Mouse (Mus musculus): ENCODE data around the gene Neurl2. TPM values are rescaled to one million over a fixed set of nuclear protein-coding genes. Genes with fewer than 3 reads are reported as not detected.
A peak's percentile ranks its signal among the peaks of the same experiment; 100 is the strongest.

Neurl2 gene
- polyA plus RNA-seq, 1 experiment from 2014 or later, result 7.7 TPM

DNA sequence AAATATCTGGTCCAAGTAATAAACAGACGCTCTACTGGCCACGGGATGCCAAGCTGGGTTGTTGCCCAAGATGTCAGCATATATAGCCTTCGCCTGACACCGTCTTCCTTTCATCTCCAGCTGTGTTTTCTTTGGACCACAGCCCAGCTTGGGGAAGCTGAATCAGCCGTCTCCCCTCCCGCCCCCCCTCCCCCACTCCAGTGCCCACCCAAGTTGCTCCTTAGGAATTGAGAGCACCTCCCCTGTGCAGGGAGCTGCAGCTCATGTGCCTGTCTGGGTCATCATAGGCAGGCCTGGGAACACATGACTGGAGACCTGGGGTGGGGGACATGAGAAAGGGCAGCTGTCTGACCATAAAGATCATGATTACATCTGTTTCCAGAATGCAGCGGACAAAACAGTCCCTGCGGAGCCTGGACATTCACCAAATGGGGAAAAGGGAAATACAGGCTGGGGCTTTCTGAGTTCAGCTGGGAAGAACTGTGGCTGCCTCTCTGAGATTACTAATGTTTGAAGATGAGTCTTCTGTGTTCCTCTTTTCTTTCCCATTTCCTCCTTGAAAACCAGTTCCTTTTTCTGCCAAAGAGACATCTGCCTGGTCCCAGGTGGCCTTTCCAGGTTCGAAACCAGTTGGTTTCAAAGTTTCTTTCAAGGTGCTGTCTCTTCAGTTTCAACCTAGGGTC is 29.1 kb upstream of the Neurl2 start:
- Histone ChIP-seq H3K27me3 (replicated peaks; ENCODE audit: control insufficient read depth, insufficient read depth, low read length) (peaks cover 16% of the 10 kb centered on the region), H3K27ac (ENCODE audit: low read depth) (peak overlapping the region; percentile 47), H3K4me3 (ENCODE audit: low read depth, low read length) (no peak overlapping the region), H3K9me3 (ENCODE audit: control insufficient read depth, low read length) (no peaks in the 10 kb centered on the region), H3K4me2 (ENCODE audit: low read length) (peak overlapping the region; percentile 13; the same call in 1 of the 2 replicates), H3K4me1 (replicated peaks; ENCODE audit: control insufficient read depth, insufficient read depth, low read length) (peaks cover 24% of the 10 kb centered on the region; the same call in 1 of the 2 replicates), H3K36me3 (ENCODE audit: control insufficient read depth, insufficient read depth, low read length) (no peaks in the 10 kb centered on the region), H3K9ac (ENCODE audit: low read length) (no peak overlapping the region)
- WGBS, result 23% methylated on average over 9 of the region's 9 CpGs
- ATAC-seq (replicated peaks; ENCODE audit: low FRiP score, low TSS enrichment, low read depth) (peak; percentile 62), DNase-seq (ENCODE audit: low spot score) (peak; percentile 86)

DNA sequence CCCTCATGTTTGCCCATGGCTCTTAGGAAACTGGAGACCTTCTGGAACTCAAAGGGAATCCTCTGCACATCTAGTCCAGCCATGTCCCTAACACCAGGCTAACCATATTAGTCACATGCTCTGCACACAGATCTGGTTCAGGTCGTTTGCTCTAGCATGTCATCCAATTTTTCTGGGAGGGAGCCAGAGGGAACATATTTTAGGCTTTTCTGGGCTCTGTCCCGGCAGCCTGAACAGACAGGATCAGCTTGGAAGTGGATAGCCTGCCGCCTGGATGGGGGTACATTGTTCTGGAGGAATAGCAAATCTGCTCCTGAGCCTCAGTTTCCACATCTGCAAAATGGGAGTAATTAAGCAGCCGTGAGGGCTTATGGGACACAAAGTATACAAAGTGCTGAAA is 27.8 kb upstream of the Neurl2 start:
- H3K27me3 ChIP-seq (replicated peaks; ENCODE audit: control insufficient read depth, insufficient read depth, low read length), result peaks cover 27% of the 10 kb centered on the region
- H3K9ac ChIP-seq (ENCODE audit: low read length), result no peak overlapping the region
- WGBS, result 73% methylated on average over 4 of the region's 4 CpGs
- no peak overlapping the region for H3K27ac ChIP-seq (ENCODE audit: low read depth)
- no peaks in the 10 kb centered on the region for H3K36me3 ChIP-seq (ENCODE audit: control insufficient read depth, insufficient read depth, low read length)
- H3K4me3 ChIP-seq (ENCODE audit: low read depth, low read length), result no peak overlapping the region
- DNase-seq (ENCODE audit: low spot score) (no peak), ATAC-seq (replicated peaks; ENCODE audit: low FRiP score, low TSS enrichment, low read depth) (no peak)
- no peak overlapping the region for H3K4me2 ChIP-seq (ENCODE audit: low read length)
- H3K9me3 ChIP-seq (ENCODE audit: control insufficient read depth, low read length), result no peaks in the 10 kb centered on the region
- H3K4me1 ChIP-seq (replicated peaks; ENCODE audit: control insufficient read depth, insufficient read depth, low read length), result peaks cover 31% of the 10 kb centered on the region; the same call in 1 of the 2 replicates

DNA sequence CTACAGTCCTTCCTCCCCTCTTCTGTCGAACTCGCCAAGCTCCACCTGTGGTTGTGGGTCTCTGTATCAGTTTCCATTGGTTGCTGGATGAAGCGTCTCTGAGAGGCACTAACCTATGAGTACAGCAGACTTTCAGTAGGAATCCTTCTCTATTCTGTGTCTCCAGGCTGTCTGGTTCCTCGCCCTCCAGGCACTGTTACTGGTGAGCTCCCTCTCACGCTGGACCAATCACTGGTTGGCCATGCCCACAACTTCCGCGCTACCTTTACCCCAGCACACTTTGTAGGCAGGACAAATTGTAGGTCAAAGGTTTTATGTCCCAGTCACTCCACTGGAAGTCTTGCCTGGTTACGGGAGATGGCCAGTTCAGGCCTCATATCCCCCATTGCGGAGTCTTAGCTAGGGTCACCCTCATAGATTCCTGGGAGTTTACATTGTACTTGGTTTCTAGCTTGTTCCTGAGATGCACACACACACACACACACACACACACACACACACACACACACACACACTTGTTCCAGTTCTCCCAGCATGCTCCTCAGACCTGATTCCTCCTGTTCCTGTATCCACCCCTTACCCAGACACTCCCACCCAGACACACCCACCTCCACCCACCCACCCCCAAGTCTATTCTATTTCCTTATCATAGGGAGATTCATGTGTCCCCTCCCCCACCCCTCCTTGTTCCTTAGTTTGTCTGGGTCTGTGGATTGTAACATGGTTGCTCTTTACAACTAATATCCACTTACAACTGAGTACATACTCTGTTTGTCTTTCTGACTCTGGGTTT is 26.6 kb upstream of the Neurl2 start:
- Histone ChIP-seq H3K36me3 (ENCODE audit: control insufficient read depth, insufficient read depth, low read length) (no peaks in the 10 kb centered on the region), H3K4me2 (ENCODE audit: low read length) (no peak overlapping the region), H3K9ac (ENCODE audit: low read length) (no peak overlapping the region), H3K4me3 (ENCODE audit: low read depth, low read length) (no peak overlapping the region), H3K4me1 (replicated peaks; ENCODE audit: control insufficient read depth, insufficient read depth, low read length) (peaks cover 31% of the 10 kb centered on the region; the same call in 1 of the 2 replicates), H3K27ac (ENCODE audit: low read depth) (no peak overlapping the region), H3K27me3 (replicated peaks; ENCODE audit: control insufficient read depth, insufficient read depth, low read length) (peaks cover 33% of the 10 kb centered on the region), H3K9me3 (ENCODE audit: control insufficient read depth, low read length) (no peaks in the 10 kb centered on the region)
- WGBS, result 55% methylated on average over 9 of the region's 9 CpGs
- ATAC-seq (replicated peaks; ENCODE audit: low FRiP score, low TSS enrichment, low read depth) (no peak), DNase-seq (ENCODE audit: low spot score) (no peak)

DNA sequence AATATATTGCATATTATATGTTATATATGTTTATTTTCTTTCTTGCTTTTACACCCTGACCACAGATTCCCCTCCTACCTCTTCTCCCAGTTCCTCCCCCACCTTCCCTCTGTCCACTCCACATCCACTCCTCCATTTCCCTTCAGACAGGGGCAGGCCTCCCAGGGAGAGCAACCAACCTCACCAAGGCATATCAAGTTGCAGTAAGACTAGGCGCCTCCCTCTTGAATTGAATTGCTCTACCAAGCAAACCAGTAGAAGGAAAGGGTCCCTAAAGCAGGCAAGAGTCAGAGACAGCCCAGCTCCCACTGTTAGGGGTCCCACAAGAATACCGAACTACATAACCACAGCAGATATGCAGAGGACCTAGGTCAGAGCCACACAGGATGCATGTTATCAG is 25.9 kb upstream of the Neurl2 start:
- DNase-seq (ENCODE audit: low spot score) (no peak), ATAC-seq (replicated peaks; ENCODE audit: low FRiP score, low TSS enrichment, low read depth) (no peak)
- 47% methylated on average over 2 of the region's 2 CpGs for WGBS
- Histone ChIP-seq H3K36me3 (ENCODE audit: control insufficient read depth, insufficient read depth, low read length) (no peaks in the 10 kb centered on the region), H3K4me3 (ENCODE audit: low read depth, low read length) (no peak overlapping the region), H3K9me3 (ENCODE audit: control insufficient read depth, low read length) (no peaks in the 10 kb centered on the region), H3K27me3 (replicated peaks; ENCODE audit: control insufficient read depth, insufficient read depth, low read length) (peaks cover 33% of the 10 kb centered on the region), H3K4me1 (replicated peaks; ENCODE audit: control insufficient read depth, insufficient read depth, low read length) (peaks cover 31% of the 10 kb centered on the region; the same call in 1 of the 2 replicates), H3K4me2 (ENCODE audit: low read length) (no peak overlapping the region), H3K27ac (ENCODE audit: low read depth) (no peak overlapping the region), H3K9ac (ENCODE audit: low read length) (no peak overlapping the region)

DNA sequence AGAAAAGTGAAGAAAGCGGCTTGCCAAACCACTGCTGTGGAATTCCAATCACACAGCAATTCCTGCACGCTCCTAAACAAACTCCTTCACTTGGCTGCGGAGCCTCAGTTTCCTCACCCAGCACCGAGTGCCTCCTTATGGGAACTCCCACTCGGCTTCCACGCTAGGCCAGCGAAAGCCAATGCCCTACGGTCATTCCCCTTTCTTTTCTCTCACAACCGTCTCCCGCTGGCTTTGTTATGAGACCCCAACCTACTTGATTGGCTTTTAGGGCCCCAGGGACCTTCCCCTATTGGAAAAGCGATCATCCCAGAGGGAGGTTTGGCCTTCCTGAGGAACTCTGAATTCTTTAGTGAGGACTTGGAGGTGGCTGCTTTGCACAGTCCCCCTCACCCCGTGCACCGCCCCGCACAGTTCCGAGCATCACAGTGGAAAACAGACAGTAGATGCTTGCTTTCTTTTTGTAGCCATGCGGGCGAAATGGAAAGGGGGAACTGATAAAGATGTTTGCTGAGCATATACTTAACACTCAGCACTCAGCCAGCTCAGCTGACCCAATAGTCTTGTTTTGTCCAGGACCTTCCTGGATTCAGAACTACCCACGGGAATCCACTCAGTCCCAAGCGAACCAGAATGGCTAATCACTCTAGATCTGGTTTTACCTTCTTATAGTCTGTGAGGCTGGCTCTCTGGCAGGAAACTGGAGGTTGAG is 24.7 kb upstream of the Neurl2 start:
- ATAC-seq (replicated peaks; ENCODE audit: low FRiP score, low TSS enrichment, low read depth), result no peak
- H3K4me1 ChIP-seq (replicated peaks; ENCODE audit: control insufficient read depth, insufficient read depth, low read length), result peaks cover 31% of the 10 kb centered on the region; the same call in 1 of the 2 replicates
- no peak overlapping the region for H3K27ac ChIP-seq (ENCODE audit: low read depth)
- peak overlapping the region; percentile 96 for H3K4me2 ChIP-seq (ENCODE audit: low read length)
- H3K9me3 ChIP-seq (ENCODE audit: control insufficient read depth, low read length), result no peaks in the 10 kb centered on the region
- H3K9ac ChIP-seq (ENCODE audit: low read length), result peak overlapping the region; percentile 48
- H3K36me3 ChIP-seq (ENCODE audit: control insufficient read depth, insufficient read depth, low read length), result no peaks in the 10 kb centered on the region
- DNase-seq (ENCODE audit: low spot score), result no peak
- peaks cover 33% of the 10 kb centered on the region for H3K27me3 ChIP-seq (replicated peaks; ENCODE audit: control insufficient read depth, insufficient read depth, low read length)
- H3K4me3 ChIP-seq (ENCODE audit: low read depth, low read length), result peak overlapping the region; percentile 58
- 10% methylated on average over 19 of the region's 19 CpGs for WGBS

DNA sequence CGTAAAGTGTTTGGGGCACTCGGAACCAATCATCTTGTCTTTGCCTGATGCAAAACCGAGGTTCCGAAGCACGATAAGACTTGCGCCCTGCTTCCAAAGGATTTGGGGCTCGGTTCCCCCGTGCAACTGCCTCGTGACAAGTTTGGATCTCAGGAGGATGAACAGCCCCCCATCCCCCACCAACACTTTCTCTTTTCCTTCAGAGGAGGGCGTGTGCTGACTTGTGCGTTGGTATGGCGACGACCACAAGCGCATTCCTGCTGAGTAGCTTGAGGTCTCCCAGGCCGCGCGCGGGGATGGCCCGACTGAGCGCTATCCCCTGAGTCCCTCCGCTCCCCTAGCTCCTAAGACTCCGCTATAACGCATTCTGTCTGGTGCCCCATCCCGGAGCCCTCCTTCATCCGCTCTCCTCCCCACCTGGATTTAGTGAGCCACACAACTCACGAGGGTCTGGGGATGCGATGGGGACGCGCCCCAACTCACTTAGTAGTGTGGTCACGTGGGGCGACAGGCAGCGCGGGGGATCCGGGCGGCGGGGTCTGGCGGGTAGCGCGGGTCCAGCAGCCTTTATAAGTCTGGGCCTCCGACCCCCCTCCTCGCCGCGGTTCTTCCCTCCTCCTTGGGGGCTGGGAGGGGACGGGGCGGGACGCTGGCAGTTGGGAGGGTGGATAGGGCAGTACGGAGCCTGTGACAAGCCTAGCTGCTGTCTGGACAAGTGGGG is 24.0 kb upstream of the Neurl2 start, which contains the start of gene Pltp:
TSS of gene Pltp (minus strand) at position 611 of the 721 bp plus-strand sequence.
- Histone ChIP-seq H3K4me2 (ENCODE audit: low read length) (peak within 1 kb of the TSS; percentile 96), H3K9ac (ENCODE audit: low read length) (peak within 1 kb of the TSS; percentile 48)
- peak; percentile 70 for ATAC-seq (replicated peaks; ENCODE audit: low FRiP score, low TSS enrichment, low read depth)

DNA sequence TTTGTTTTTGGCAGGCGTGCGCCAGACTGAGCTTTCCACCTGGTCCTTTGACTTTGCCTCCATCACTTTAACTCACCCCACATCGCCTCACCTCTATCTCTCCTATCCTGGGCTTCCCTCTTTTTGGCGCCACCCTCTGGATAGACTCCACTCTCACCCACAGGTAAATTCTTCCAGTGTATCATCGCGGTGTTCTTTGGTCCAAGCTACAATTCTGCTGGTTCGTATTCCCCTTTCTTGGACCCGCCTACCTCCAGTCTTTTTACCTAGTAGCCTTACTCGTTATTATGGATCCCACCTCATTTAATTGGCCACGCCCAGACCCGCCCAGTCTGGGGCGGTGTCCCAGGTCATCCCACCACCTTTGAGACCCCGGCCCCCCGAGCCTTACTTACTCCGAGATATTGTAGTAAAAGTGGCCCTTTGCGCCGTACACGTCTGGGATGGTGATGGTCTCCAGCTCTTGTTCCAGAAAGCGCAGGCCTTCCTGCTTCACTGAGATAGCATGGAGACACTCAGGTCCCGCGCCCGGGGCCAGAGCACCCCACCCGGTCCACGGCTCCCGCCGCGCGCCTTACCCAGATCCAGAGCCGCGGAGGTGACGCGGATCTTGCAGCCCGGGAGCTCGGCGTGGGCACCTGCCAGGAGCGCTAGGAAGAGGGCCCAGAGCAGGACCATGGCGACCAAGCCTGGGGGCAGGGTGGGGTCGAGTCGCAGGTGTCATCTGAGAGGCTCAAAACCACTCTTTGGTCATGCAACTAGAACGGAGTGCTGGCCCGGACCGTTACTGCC is 23.2 kb upstream of the Neurl2 start:
- peaks cover 33% of the 10 kb centered on the region for H3K27me3 ChIP-seq (replicated peaks; ENCODE audit: control insufficient read depth, insufficient read depth, low read length)
- ATAC-seq (replicated peaks; ENCODE audit: low FRiP score, low TSS enrichment, low read depth), result peak; percentile 29; the same call in 1 of the 2 replicates
- peaks cover 20% of the 10 kb centered on the region; the same call in 1 of the 2 replicates for H3K4me1 ChIP-seq (replicated peaks; ENCODE audit: control insufficient read depth, insufficient read depth, low read length)
- peak overlapping the region; percentile 96 for H3K4me2 ChIP-seq (ENCODE audit: low read length)
- WGBS, result 2% methylated on average over 42 of the region's 42 CpGs
- H3K27ac ChIP-seq (ENCODE audit: low read depth), result no peak overlapping the region
- peak overlapping the region; percentile 58 for H3K4me3 ChIP-seq (ENCODE audit: low read depth, low read length)
- no peak for DNase-seq (ENCODE audit: low spot score)
- no peaks in the 10 kb centered on the region for H3K9me3 ChIP-seq (ENCODE audit: control insufficient read depth, low read length)
- H3K9ac ChIP-seq (ENCODE audit: low read length), result peak overlapping the region; percentile 12; the same call in 1 of the 2 replicates
- H3K36me3 ChIP-seq (ENCODE audit: control insufficient read depth, insufficient read depth, low read length), result no peaks in the 10 kb centered on the region

More for the DNA sequence above, 24.0 kb upstream of the Neurl2 start, which contains the start of gene Pltp:
- H3K9me3 ChIP-seq (ENCODE audit: control insufficient read depth, low read length), result no peaks in the 10 kb centered on the region
- peak; percentile 77 for DNase-seq (ENCODE audit: low spot score)
- WGBS, result under 1% methylated on average over 47 of the region's 47 CpGs
- H3K4me3 ChIP-seq (ENCODE audit: low read depth, low read length), result peak within 1 kb of the TSS; percentile 58
- no peak within 1 kb of the TSS; the same call in 1 of the 2 replicates for H3K27ac ChIP-seq (ENCODE audit: low read depth)
- no peaks in the 10 kb centered on the region for H3K36me3 ChIP-seq (ENCODE audit: control insufficient read depth, insufficient read depth, low read length)
- peaks cover 33% of the 10 kb centered on the region for H3K27me3 ChIP-seq (replicated peaks; ENCODE audit: control insufficient read depth, insufficient read depth, low read length)
- H3K4me1 ChIP-seq (replicated peaks; ENCODE audit: control insufficient read depth, insufficient read depth, low read length), result peaks cover 27% of the 10 kb centered on the region; the same call in 1 of the 2 replicates

Data from intestine, embryonic 14.5 days (tissue).